ENCODE assay signal across 15 mouse cellular contexts in genomic region chr14:75504255-75504654, GRCm38 (mm10). TPM values are rescaled to one million over a fixed set of nuclear protein-coding genes. Genes with fewer than 3 reads are reported as not detected.
"Had no signal": no experiment of that assay in that cellular context is flagged by ENCODE, and none has a peak within 500 bp of the region (broad histone marks: within the 10 kb centered on the region; RNA-seq: fewer than 3 reads in every experiment).

No protein-coding gene starts in this region.

- H3K27ac ChIP-seq: limb, embryonic 15.5 days; liver, embryonic 12.5 days; midbrain, embryonic 15.5 days; neural tube, embryonic 13.5 days had no signal

- DNase-seq: kidney, postnatal 36 days; layer of hippocampus, adult 9-11 months; layer of hippocampus, postnatal 36 days; lung, embryonic 14.5 days; lung, postnatal 10 days; lung, postnatal 4 days; spleen, adult 18-20 months; thymus, adult 18-20 months; thymus, postnatal 14 days had no signal

- H3K4me1 ChIP-seq: limb, embryonic 15.5 days; liver, embryonic 12.5 days had no signal

- H3K27me3 ChIP-seq: limb, embryonic 15.5 days; liver, embryonic 12.5 days; midbrain, embryonic 15.5 days; neural tube, embryonic 13.5 days had no signal

- H3K36me3 ChIP-seq: limb, embryonic 15.5 days; liver, embryonic 12.5 days; midbrain, embryonic 15.5 days; neural tube, embryonic 13.5 days had no signal

- H3K4me3 ChIP-seq: limb, embryonic 15.5 days; liver, embryonic 12.5 days; midbrain, embryonic 15.5 days; neural tube, embryonic 13.5 days had no signal

- H3K9ac ChIP-seq: limb, embryonic 15.5 days; liver, embryonic 12.5 days; lung, embryonic 14.5 days; midbrain, embryonic 15.5 days; neural tube, embryonic 13.5 days had no signal

- H3K4me2 ChIP-seq: limb, embryonic 15.5 days; liver, embryonic 12.5 days; lung, embryonic 14.5 days; midbrain, embryonic 11.5 days; midbrain, embryonic 15.5 days; neural tube, embryonic 13.5 days had no signal

- H3K9me3 ChIP-seq: limb, embryonic 15.5 days; liver, embryonic 12.5 days; midbrain, embryonic 15.5 days; neural tube, embryonic 13.5 days had no signal

- ATAC-seq: liver, embryonic 12.5 days; midbrain, embryonic 15.5 days had no signal

RNA-seq across cellular contexts. Expression of gene Siah3, which starts 48.5 kb away (rescaled TPM):
- total RNA-seq: megakaryocyte, adult 5-6 weeks had no signal
- polyA plus RNA-seq: lung, embryonic 14.5 days had no signal
